20 mouse cellular contexts compared by ENCODE assay signal in genomic region chr9:95557722-95558121, GRCm38 (mm10). TPM values are rescaled to one million over a fixed set of nuclear protein-coding genes. Genes with fewer than 3 reads are reported as not detected.
"Had no signal": no experiment of that assay in that cellular context is flagged by ENCODE, and none has a peak within 500 bp of the region (broad histone marks: within the 10 kb centered on the region; RNA-seq: fewer than 3 reads in every experiment).

No protein-coding gene starts in this region.

- H3K9me3 ChIP-seq: limb, embryonic 10.5 days; limb, embryonic 13.5 days; midbrain, embryonic 12.5 days; midbrain, embryonic 15.5 days; neural tube, embryonic 13.5 days; stomach, embryonic 15.5 days had no signal

- H3K36me3 ChIP-seq: limb, embryonic 10.5 days; limb, embryonic 13.5 days; midbrain, embryonic 12.5 days; midbrain, embryonic 15.5 days; neural tube, embryonic 13.5 days; stomach, embryonic 15.5 days had no signal

- DNase-seq: kidney, adult 11 months; kidney, adult 8-10 months; kidney, postnatal 14 days; kidney, postnatal 4 days; lung, embryonic 14.5 days; retina, postnatal 1 day; right cerebral cortex, postnatal 25 days; spleen, adult 18-20 months; thymus, adult 2 months; thymus, postnatal 14 days; thymus, postnatal 4 days had no signal

- H3K27ac ChIP-seq: limb, embryonic 10.5 days; limb, embryonic 13.5 days; liver, embryonic 14.5 days; macrophage; midbrain, embryonic 12.5 days; neural tube, embryonic 13.5 days; stomach, embryonic 15.5 days had no signal

- H3K4me3 ChIP-seq: limb, embryonic 10.5 days; limb, embryonic 13.5 days; stomach, embryonic 15.5 days had no signal

- H3K4me2 ChIP-seq: limb, embryonic 13.5 days; lung, embryonic 14.5 days; midbrain, embryonic 12.5 days; stomach, embryonic 15.5 days had no signal

- H3K9ac ChIP-seq: limb, embryonic 13.5 days; liver, embryonic 14.5 days; lung, embryonic 14.5 days; midbrain, embryonic 12.5 days; neural tube, embryonic 13.5 days; stomach, embryonic 15.5 days had no signal

- ATAC-seq: lung, postnatal 0 days; midbrain, embryonic 15.5 days had no signal

RNA-seq across cellular contexts. Expression of gene Paqr9, which starts 1.7 kb away (rescaled TPM):
- polyA plus RNA-seq: lung, embryonic 14.5 days had no signal
